Mouse (Mus musculus) stomach, postnatal 0 days (tissue): ENCODE data around the gene Ndp.

Source experiments
- CTCF ChIP-seq: IDR thresholded peaks from 2 replicates; pipeline ENCODE4 v1.5.1; 2016; ENCODE audit warnings: antibody characterized with exemption, low read depth, mild to moderate bottlenecking, moderate library complexity
- EP300 ChIP-seq: optimal IDR thresholded peaks from 2 replicates; pipeline ENCODE3; 2016; ENCODE audit warnings: antibody characterized with exemption

DNA sequence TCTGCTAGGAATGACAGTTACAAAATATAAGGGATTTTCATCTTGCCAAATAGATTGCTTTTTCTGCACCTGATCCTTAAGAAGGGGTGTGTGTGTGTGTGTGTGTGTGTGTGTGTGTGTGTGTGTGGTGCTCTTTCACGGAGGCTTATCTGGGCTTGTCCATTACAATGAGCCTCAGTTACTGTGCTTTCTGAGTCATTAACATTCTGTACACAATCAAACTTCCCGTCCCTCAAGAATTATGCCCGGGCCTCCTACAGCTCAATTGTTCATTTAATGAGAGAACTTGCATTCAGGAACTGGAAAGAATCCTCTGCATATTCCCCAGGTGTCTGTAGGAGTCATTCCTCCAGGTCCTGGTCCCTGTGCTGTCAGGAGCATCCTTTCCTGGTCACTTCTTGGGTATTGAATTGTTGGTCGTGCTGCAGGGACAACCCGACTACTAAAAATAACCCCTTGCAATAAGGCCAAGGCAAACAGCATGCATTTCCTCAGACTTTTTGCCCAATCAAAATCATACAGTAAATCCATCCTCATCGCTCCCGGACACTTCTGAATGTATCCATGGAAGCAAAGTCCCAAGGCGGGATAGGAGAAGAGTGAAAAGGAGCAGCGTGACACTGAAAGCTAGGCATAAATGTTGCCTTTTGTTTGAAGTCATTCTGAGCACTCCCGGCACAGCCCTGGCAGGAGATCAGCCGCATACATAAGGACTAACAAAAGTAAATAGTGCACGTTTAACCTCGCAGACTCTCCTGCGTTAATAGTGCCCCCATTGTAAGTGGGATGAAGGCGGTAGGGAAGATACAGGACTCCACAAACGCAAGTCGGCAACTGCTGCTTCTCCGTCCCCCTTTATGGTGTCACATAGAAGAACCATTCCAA is 1.1 kb downstream of the Ndp start:
- TF ChIP-seq CTCF (no peak), EP300 (no peak)
